Mouse (Mus musculus) retina, postnatal 7 days (tissue): ENCODE measurements around the gene Dnajc7.
"Not testable (repeated sequence)": the region's sequence is repeated elsewhere in the genome, so short reads cannot be mapped to it uniquely, and the experiment has no call there.

Experiments used
- DNase-seq: peaks from one replicate; pipeline ENCODE4 v3.0.0-alpha.2; 2012; ENCODE audit warnings: low read depth, low spot score

Gene Dnajc7

GRCm38 (mm10) chr11:100616836-100617235, 3.1 kb downstream of the Dnajc7 start:
- not testable (repeated sequence) for DNase-seq

GRCm38 (mm10) chr11:100616332-100616731, 3.6 kb downstream of the Dnajc7 start:
- no peak for DNase-seq

- DNase-seq: no peak
Observed at GRCm38 (mm10) chr11:100613241-100613640, 6.7 kb downstream of the Dnajc7 start.

GRCm38 (mm10) chr11:100611627-100612026, 8.3 kb downstream of the Dnajc7 start:
- no peak for DNase-seq

GRCm38 (mm10) chr11:100609997-100610680, 9.8 kb downstream of the Dnajc7 start:
- DNase-seq: no peak

GRCm38 (mm10) chr11:100609355-100609996, 10.5 kb downstream of the Dnajc7 start:
- no peak for DNase-seq

- DNase-seq: no peak
Observed at GRCm38 (mm10) chr11:100608796-100609195, 11.2 kb downstream of the Dnajc7 start.

- no peak for DNase-seq
Observed at GRCm38 (mm10) chr11:100607121-100607520, 12.8 kb downstream of the Dnajc7 start.

GRCm38 (mm10) chr11:100605451-100605850, 14.5 kb downstream of the Dnajc7 start:
- no peak for DNase-seq

GRCm38 (mm10) chr11:100604321-100605005, 15.5 kb downstream of the Dnajc7 start:
- DNase-seq: no peak

GRCm38 (mm10) chr11:100603813-100604212, 16.2 kb downstream of the Dnajc7 start:
- DNase-seq: no peak

- no peak for DNase-seq
Observed at GRCm38 (mm10) chr11:100603155-100603554, 16.8 kb downstream of the Dnajc7 start.

GRCm38 (mm10) chr11:100601372-100601771, 18.6 kb downstream of the Dnajc7 start:
- no peak for DNase-seq

- no peak for DNase-seq
Observed at GRCm38 (mm10) chr11:100598074-100598473, 21.9 kb downstream of the Dnajc7 start.

GRCm38 (mm10) chr11:100595533-100595932, 24.4 kb downstream of the Dnajc7 start:
- DNase-seq: no peak

GRCm38 (mm10) chr11:100594608-100595007, 25.4 kb downstream of the Dnajc7 start:
- DNase-seq: no peak

- DNase-seq: no peak
Observed at GRCm38 (mm10) chr11:100592346-100593046, 27.5 kb downstream of the Dnajc7 start.

- DNase-seq: no peak
Observed at GRCm38 (mm10) chr11:100588462-100588861, 31.5 kb downstream of the Dnajc7 start.

- DNase-seq: no peak
Observed at GRCm38 (mm10) chr11:100585148-100585547, 34.8 kb downstream of the Dnajc7 start.

GRCm38 (mm10) chr11:100584561-100584961, 35.4 kb downstream of the Dnajc7 start:
- no peak for DNase-seq

- DNase-seq: no peak
Observed at GRCm38 (mm10) chr11:100582836-100583235, 37.1 kb downstream of the Dnajc7 start.

- DNase-seq: not testable (repeated sequence)
Observed at GRCm38 (mm10) chr11:100582413-100582812, 37.6 kb downstream of the Dnajc7 start.
